Mouse (Mus musculus) gastrocnemius, postnatal 14 days (tissue): ENCODE results near the gene Sec24a. TPM values are rescaled to one million over a fixed set of nuclear protein-coding genes. Genes with fewer than 3 reads are reported as not detected.
"Not testable (repeated sequence)": the region's sequence is repeated elsewhere in the genome, so short reads cannot be mapped to it uniquely, and the experiment has no call there.

Source experiments
- DNase-seq: peaks from one replicate; pipeline ENCODE4 v3.0.0; 2021; ENCODE audit warnings: mixed read lengths
- intact Hi-C: fragments of 180-260 bp; cut with DNase I; formaldehyde crosslinking; loops from one replicate; pipeline ENCODE4 v1.15.1; 2025; ENCODE audit warnings: low total_unique reads
- total RNA-seq, 2 experiments: library from RNA; stranded (reverse); gene quantifications; 2 replicates each; pipeline ENCODE4 v1.2.3; 2021

Sec24a gene
- total RNA-seq, 2 experiments from 2014 or later = 22.9 to 35.1 TPM

GRCm38 (mm10) chr11:51763955-51764354 is 521 bp upstream of the Sec24a start:
- DNase-seq = no peak
- intact Hi-C loops = no loop called here

DNA sequence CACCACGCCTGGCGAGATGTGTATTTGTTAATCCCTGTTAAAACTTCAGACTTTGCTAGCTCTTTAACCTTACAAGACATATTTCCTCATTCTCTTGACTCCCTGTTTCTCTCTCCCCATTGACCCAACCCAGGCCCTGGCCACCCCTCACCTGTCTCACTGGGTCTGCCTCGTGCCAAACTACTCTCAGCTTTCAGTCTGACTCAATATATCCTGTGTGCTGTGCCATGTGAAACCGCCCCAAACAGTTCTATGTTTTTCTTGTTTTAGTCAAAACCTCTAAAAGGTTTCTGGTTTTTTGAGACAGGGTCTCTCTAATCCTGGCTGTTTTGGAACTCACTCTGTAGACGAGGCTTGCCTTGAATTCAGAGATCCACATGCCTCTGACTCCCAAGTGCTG is 2.2 kb downstream of the Sec24a start:
- intact Hi-C loops = no loop called here
- DNase-seq = no peak

GRCm38 (mm10) chr11:51759941-51760657 is 3.3 kb downstream of the Sec24a start:
- intact Hi-C loops = no loop called here
- DNase-seq = no peak

GRCm38 (mm10) chr11:51759251-51759650 is 4.2 kb downstream of the Sec24a start:
- DNase-seq = no peak
- intact Hi-C loops = no loop called here

DNA sequence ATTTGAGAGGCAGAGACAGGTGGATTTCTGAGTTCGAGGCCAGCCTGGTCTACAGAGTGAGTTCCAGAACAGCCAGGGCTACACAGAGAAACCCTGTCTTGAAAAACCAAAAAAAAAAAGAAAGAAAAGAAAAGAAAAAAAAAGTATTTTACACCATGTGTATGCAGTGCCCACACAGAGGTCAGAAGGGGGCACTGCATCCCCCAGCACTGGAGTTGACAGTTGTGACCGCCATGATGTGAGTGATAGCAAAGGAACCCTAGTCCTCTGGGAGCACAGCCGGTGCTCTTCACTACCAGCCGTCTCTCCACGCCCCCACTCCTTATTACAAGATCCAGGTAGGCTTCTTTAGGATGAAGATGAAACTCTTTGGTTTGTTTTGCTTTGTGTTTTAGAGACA is 5.2 kb downstream of the Sec24a start:
- DNase-seq, intact Hi-C loops: not testable (repeated sequence)

- intact Hi-C loops = no loop called here
- DNase-seq = no peak
Measured at GRCm38 (mm10) chr11:51757625-51758024, 5.8 kb downstream of the Sec24a start.

DNA sequence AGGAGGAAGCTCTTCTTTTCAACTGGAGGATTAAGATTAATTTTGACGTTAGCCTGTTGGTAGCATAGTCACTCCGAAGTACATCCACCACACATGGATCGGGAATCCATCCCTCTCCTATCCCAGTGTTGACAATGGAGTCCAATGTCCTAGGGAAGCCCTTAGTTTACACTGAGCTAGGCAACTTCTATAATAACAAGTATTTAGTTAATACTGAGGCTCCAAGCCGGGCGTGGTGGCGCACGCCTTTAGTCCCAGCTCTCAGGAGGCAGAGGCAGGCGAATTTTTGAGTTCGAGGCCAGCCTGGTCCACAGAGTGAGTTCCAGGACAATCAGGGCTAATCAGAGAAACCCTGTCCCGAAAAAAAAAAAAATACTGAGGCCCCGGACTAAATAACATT is 6.4 kb downstream of the Sec24a start:
- intact Hi-C loops = no loop called here
- DNase-seq = no peak

- intact Hi-C loops = no loop called here
- peak; percentile 96 for DNase-seq
Measured at GRCm38 (mm10) chr11:51756352-51756771, 7.1 kb downstream of the Sec24a start.

DNA sequence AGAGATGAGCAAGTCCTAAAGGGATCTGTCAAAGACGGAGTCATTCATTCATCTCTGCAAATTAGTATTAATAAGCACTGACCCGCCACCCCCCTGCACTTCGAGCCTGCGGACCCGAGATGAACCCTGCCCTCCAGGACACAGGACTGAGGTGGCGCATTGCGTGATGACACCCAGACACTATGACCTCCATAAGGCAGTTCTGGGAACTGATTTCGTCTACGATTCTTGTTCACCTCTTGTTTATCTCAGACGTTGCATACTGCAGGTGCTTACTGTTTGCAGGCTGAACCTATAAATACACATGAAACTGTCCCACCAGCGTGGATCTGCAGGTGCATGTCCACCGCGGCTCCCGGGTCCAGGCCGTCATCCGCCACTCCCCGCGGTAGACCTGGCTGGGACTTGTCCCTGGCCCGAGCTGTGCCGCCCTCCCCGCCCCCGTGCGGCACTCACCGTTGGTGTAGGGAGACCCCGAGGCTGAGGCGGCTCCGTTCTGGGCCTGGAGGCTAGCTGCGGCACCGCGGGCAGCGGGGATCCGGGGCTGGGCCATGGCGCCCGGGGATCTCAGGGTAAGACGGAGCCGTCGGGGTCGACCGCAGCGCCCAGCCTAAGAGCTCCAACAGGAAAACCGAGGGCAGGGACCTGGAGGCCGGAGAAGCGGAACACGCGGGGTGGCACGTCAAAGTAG is 7.7 kb downstream of the Sec24a start:
- peak; percentile 55 for DNase-seq
- intact Hi-C loops = no loop called here

GRCm38 (mm10) chr11:51751623-51752225 is 11.7 kb downstream of the Sec24a start:
- DNase-seq, intact Hi-C loops: not testable (repeated sequence)

GRCm38 (mm10) chr11:51746096-51746495 is 17.3 kb downstream of the Sec24a start:
- DNase-seq = no peak
- intact Hi-C loops = no loop called here

- intact Hi-C loops = no loop called here
- DNase-seq = no peak
Measured at GRCm38 (mm10) chr11:51740701-51741100, 22.7 kb downstream of the Sec24a start.

DNA sequence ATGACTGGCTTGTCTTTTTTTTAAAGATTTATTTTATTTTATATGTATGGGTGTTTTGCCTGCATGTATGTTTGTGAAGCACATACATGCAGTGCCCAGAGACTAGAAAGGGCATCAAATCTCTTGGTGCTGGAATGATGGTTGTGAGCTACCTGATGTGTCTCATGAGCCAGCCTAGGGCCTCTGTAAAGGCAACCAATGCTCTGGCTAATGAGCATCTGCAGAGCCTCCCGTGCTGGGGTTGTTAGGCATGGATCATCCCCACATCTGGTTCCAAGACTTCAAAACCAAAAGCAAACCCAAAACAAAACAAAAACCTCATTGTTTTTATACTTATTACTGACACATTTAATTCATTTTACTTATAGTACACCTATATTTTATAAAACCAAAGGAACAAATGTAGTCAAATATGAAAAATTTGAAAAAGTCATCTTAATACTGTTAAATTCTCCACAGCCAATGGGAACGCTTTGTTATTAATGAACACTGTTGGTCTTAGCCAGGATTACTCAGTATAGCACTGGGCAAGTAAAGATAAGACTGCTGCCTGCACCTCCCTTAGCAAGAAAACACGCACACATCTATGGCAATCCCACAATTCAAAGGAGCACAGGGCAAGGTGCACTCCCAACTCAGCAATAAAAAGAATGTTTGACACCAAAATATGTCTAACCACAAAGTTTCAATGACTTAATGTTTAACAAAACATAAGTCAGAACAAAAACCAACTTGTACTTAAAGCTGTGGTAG is 24.6 kb downstream of the Sec24a start:
- intact Hi-C loops = no loop called here
- no peak for DNase-seq

DNA sequence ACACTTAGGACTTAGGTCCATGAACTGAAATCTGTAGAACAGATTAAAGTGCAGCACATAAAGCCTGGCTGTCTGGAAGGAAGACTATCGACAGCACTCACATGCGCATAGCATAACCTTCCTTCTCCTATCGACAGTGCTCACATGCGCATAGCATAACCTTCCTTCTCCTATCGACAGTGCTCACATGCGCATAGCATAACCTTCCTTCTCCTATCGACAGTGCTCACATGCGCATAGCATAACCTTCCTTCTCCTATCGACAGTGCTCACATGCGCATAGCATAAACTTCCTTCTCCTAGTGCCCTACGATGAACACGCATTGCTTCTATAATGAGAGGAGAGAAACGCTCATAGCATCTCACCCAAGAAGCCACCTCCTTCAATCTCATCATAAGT is 29.2 kb downstream of the Sec24a start:
- intact Hi-C loops, DNase-seq: not testable (repeated sequence)

DNA sequence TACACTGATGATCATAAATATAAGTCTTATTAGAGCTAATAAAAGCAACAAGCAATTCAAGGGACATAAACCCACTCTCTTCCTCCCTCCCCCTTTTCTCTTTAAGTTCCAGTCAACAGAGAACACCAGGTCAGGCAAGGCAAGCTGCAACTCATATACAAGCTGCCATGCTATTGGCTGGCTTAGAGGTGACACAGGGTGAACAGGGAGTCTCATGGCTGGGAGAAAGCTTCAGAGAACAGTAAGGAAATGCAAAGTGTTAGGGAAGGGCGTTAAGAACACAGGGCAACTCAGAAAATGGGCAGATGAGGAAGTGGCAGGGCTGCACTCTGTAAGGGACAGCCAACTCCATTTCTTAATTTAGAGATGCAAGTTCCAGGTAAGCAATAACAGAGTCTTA is 30.6 kb downstream of the Sec24a start:
- intact Hi-C loops = no loop called here

GRCm38 (mm10) chr11:51721066-51721465 is 42.4 kb downstream of the Sec24a start:
- intact Hi-C loops = loop anchor here (10.0 kb wide), 1 partner anchor 74 kb away; no protein-coding TSS in a partner anchor
- no peak for DNase-seq

More for the DNA sequence above, 30.6 kb downstream of the Sec24a start:
- no peak for DNase-seq

- intact Hi-C loops = no loop called here
- DNase-seq = no peak
Measured at GRCm38 (mm10) chr11:51707080-51707479, 56.4 kb downstream of the Sec24a start.

- intact Hi-C loops = no loop called here
- no peak for DNase-seq
Measured at GRCm38 (mm10) chr11:51706451-51706850, 57.0 kb downstream of the Sec24a start.

DNA sequence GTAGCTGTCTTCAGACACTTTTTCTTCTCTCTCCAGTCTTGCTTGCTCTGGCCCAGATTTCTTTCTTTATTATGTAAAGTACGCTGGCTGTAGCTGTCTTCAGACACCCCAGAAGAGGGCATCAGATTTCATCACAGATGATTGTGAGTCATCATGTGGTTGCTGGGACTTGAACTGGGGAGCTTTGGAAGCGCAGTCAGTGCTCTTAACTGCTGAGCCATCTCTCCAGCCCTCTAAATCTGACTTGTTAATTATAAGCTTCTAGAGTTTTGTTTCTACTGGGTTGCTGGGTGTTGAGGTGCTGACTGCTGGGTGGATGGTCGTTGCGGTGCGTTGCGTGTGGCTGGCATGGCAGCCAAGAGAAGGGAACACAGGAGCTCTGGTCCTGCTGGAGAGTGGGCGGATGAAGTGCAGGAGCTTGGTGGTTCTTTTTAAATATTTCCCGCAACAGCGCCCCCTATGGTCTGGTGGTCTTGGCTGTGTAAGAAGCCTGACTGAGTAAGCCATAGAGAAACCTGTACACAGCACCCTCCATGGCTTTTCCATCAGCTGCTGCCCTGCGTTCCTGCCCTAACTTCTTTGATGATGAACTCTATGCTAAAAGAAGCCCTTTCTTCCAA is 59.9 kb downstream of the Sec24a start:
- peak; percentile 15 for DNase-seq

DNA sequence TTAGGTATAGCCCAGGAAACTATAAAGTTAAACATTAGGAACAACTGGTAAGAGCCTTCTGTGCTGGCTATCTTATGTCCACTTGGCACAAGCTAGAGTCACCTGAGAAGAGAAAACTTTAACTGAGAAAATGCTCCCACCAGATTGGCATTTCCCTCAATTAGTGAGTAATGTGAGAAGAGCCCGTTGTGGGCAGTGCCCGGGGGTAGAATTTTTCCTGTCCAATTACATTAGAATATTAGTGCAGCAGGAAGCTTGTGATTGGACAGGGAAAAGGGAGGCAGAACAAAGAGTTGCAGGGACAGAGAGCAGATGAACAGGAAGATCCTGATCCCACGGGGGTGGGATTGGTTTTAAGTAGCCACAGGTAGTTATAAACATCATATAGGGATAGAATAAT is 60.6 kb downstream of the Sec24a start:
- intact Hi-C loops = no loop called here
- no peak for DNase-seq

More for the DNA sequence above, 59.9 kb downstream of the Sec24a start:
- intact Hi-C loops = no loop called here
